Comparison of ENCODE assay signal across 8 mouse cellular contexts in genomic region chr14:21990321-21991021, GRCm38 (mm10). TPM values are rescaled to one million over a fixed set of nuclear protein-coding genes. Genes with fewer than 3 reads are reported as not detected.
DNase-seq lines count a peak whose midpoint lies in the region; ATAC-seq lines count a peak whose summit lies in the region.

No protein-coding gene starts in this region.

- H3K9me3 ChIP-seq in heart, embryonic 13.5 days = no peaks in the 10 kb centered on the region
- H3K9me3 ChIP-seq in forebrain, embryonic 13.5 days (replicated peaks) = no peaks in the 10 kb centered on the region
- H3K9me3 ChIP-seq in kidney, embryonic 14.5 days (ENCODE audit: control insufficient read depth, low read length) = no peaks in the 10 kb centered on the region

- H3K36me3 ChIP-seq in heart, embryonic 13.5 days = peaks cover under 1% of the 10 kb centered on the region; the same call in 1 of the 2 replicates
- H3K36me3 ChIP-seq in forebrain, embryonic 13.5 days (ENCODE audit: poor library complexity, severe bottlenecking) = no peaks in the 10 kb centered on the region
- peaks cover 8% of the 10 kb centered on the region for H3K36me3 ChIP-seq in kidney, embryonic 14.5 days (ENCODE audit: control insufficient read depth, insufficient read depth, low read length)

- peak overlapping the region; percentile 75 for H3K9ac ChIP-seq in heart, embryonic 13.5 days
- peak overlapping the region; percentile 54; the same call in 1 of the 2 replicates for H3K9ac ChIP-seq in forebrain, embryonic 13.5 days
- H3K9ac ChIP-seq in kidney, embryonic 14.5 days (ENCODE audit: low read depth, low read length) = peak overlapping the region; percentile 82

- peak overlapping the region; percentile 84 for H3K4me3 ChIP-seq in heart, embryonic 13.5 days
- H3K4me3 ChIP-seq in forebrain, embryonic 13.5 days = peak overlapping the region; percentile 65
- H3K4me3 ChIP-seq in kidney, embryonic 14.5 days (ENCODE audit: low read length) = peak overlapping the region; percentile 99

- peaks cover 77% of the 10 kb centered on the region for H3K27me3 ChIP-seq in heart, embryonic 13.5 days (replicated peaks)
- H3K27me3 ChIP-seq in forebrain, embryonic 13.5 days = peaks cover 87% of the 10 kb centered on the region
- H3K27me3 ChIP-seq in kidney, embryonic 14.5 days (ENCODE audit: control insufficient read depth, insufficient read depth, low read length) = no peaks in the 10 kb centered on the region

- WGBS in heart, embryonic 13.5 days = 8% methylated on average over 31 of the region's 31 CpGs
- WGBS in forebrain, embryonic 13.5 days = 2% methylated on average over 31 of the region's 31 CpGs
- 2% methylated on average over 31 of the region's 31 CpGs for WGBS in kidney, embryonic 14.5 days

- peaks cover 67% of the 10 kb centered on the region for H3K4me1 ChIP-seq in heart, embryonic 13.5 days
- H3K4me1 ChIP-seq in forebrain, embryonic 13.5 days = peaks cover 70% of the 10 kb centered on the region
- peaks cover 13% of the 10 kb centered on the region for H3K4me1 ChIP-seq in kidney, embryonic 14.5 days (ENCODE audit: control insufficient read depth, insufficient read depth, low read length)

- DNase-seq in heart, postnatal 36 days = no peak
- peak; percentile 52 for DNase-seq in lung, postnatal 10 days
- peak; percentile 28 for DNase-seq in urinary bladder, postnatal 14 days (ENCODE audit: low spot score)
- no peak for DNase-seq in left cerebral cortex, postnatal 10 days (ENCODE audit: extremely low spot score in 1 of 2, low spot score in 2 of 2)
- DNase-seq in cerebellum, adult 18-20 months = no peak

- peak overlapping the region; percentile 4; the same call in 1 of the 2 replicates for H3K27ac ChIP-seq in heart, embryonic 13.5 days (replicated peaks)
- H3K27ac ChIP-seq in forebrain, embryonic 13.5 days = peak overlapping the region; percentile 71
- peak overlapping the region; percentile 98 for H3K27ac ChIP-seq in kidney, embryonic 14.5 days (ENCODE audit: low read depth, low read length)

- intact Hi-C loops in heart, postnatal 36 days (cut with DNase I) = no loop called here
- intact Hi-C loops in left cerebral cortex, postnatal 10 days (cut with DNase I) = no loop called here

- H3K4me2 ChIP-seq in heart, embryonic 13.5 days = peak overlapping the region; percentile 95
- H3K4me2 ChIP-seq in forebrain, embryonic 13.5 days = peak overlapping the region; percentile 92
- peak overlapping the region; percentile 75 for H3K4me2 ChIP-seq in kidney, embryonic 14.5 days (replicated peaks; ENCODE audit: low read depth, low read length)

- no peak for ATAC-seq in heart, embryonic 13.5 days (ENCODE audit: extremely low read depth, insufficient number of reproducible peaks, low FRiP score, low TSS enrichment)
- ATAC-seq in forebrain, embryonic 13.5 days = no peak
- ATAC-seq in kidney, embryonic 14.5 days (ENCODE audit: low FRiP score, low TSS enrichment) = no peak

RNA-seq across cellular contexts. Expression of gene Zfp503, which starts 1.1 kb away (rescaled TPM):
- 3.3 and 4.2 TPM in 2 replicates for polyA plus RNA-seq in heart, embryonic 13.5 days (2015; fragmentation: Nextera tagmentation; extraction: Ambion mirVana)
- total RNA-seq in heart, postnatal 36 days (2021) = 1 to 10 TPM; 1.8 to 2.2 TPM
- 6.1 and 7.7 TPM in 2 replicates for polyA plus RNA-seq in forebrain, embryonic 13.5 days (2015; fragmentation: Nextera tagmentation; extraction: Ambion mirVana)
- polyA plus RNA-seq in kidney, embryonic 14.5 days (2014; fragmentation: Nextera tagmentation; extraction: Ambion mirVana) = 26.7 and 44.3 TPM in 2 replicates
- total RNA-seq in left cerebral cortex, postnatal 10 days (2021) = 1 to 10 TPM; 2.6 to 3.2 TPM

RNA-seq across cellular contexts. Expression of gene Lrmda, which starts 29.0 kb away (rescaled TPM):
- polyA plus RNA-seq in heart, embryonic 13.5 days (2015; fragmentation: Nextera tagmentation; extraction: Ambion mirVana) = 0.43 and 0.60 TPM in 2 replicates
- 1 to 10 TPM; 1.1 to 1.7 TPM for total RNA-seq in heart, postnatal 36 days (2021)
- polyA plus RNA-seq in forebrain, embryonic 13.5 days (2015; fragmentation: Nextera tagmentation; extraction: Ambion mirVana) = not detected in 2 replicates
- 0.29 and 0.53 TPM in 2 replicates for polyA plus RNA-seq in kidney, embryonic 14.5 days (2014; fragmentation: Nextera tagmentation; extraction: Ambion mirVana)
- total RNA-seq in left cerebral cortex, postnatal 10 days (2021) = 1 to 10 TPM in 1 of 2 experiments, not detected in 1; 1.1 TPM

Comparison
In these comparisons a context has a peak if more than half of its experiments do, and no peak if none do; other contexts are left out.
1. H3K27ac ChIP-seq: peak in every context shown above with its lines; median percentile 98 in kidney, embryonic 14.5 days; 71 in forebrain, embryonic 13.5 days; 4 in heart, embryonic 13.5 days.
2. DNase-seq: peak in lung, postnatal 10 days (single experiment) and urinary bladder, postnatal 14 days (single experiment); none in heart, postnatal 36 days (0 of 2), left cerebral cortex, postnatal 10 days (0 of 2) and cerebellum, adult 18-20 months (0 of 2).
3. Peak in every context shown above with its lines, with median percentiles within 50 percentile points of each other: H3K4me2 ChIP-seq, H3K4me3 ChIP-seq and H3K9ac ChIP-seq.